Mouse (Mus musculus) forebrain, embryonic 16.5 days (tissue): ENCODE results near the gene Dgki. TPM values are rescaled to one million over a fixed set of nuclear protein-coding genes. Genes with fewer than 3 reads are reported as not detected.

Experiments
- ATAC-seq: fragments of 200-750 bp; cut with Nextera tagmentation; 2 replicates; pipeline ENCODE4 v1.8.0; 2017; ENCODE audit warnings: mild to moderate bottlenecking, moderate library complexity
- H3K27ac ChIP-seq: fragments of 300-500 bp; sonication (generic); 2 replicates; pipeline ENCODE4 v1.5.1; 2014; ENCODE audit warnings: low read length, control low read depth
- H3K27me3 ChIP-seq: fragments of 300-500 bp; sonication (generic); replicated peaks from 2 replicates; pipeline ENCODE4 v1.6.1; 2014; ENCODE audit warnings: low read length; ENCODE audit not compliant: control insufficient read depth, insufficient read depth
- H3K36me3 ChIP-seq: fragments of 300-500 bp; sonication (generic); 2 replicates; pipeline ENCODE4 v1.6.1; 2014; ENCODE audit not compliant: control insufficient read depth, insufficient read depth
- H3K4me1 ChIP-seq: fragments of 300-500 bp; sonication (generic); replicated peaks from 2 replicates; pipeline ENCODE4 v1.6.1; 2014; ENCODE audit warnings: low read length; ENCODE audit not compliant: control insufficient read depth, insufficient read depth
- H3K4me2 ChIP-seq: fragments of 300-500 bp; sonication (generic); 2 replicates; pipeline ENCODE4 v1.6.1; 2014; ENCODE audit warnings: mild to moderate bottlenecking, low read length, control low read depth
- H3K4me3 ChIP-seq: fragments of 300-500 bp; sonication (generic); replicated peaks from 2 replicates; pipeline ENCODE4 v1.5.1; 2014; ENCODE audit warnings: mild to moderate bottlenecking, low read length, control low read depth
- H3K9ac ChIP-seq: fragments of 300-500 bp; sonication (generic); replicated peaks from 2 replicates; pipeline ENCODE4 v1.6.1; 2014; ENCODE audit warnings: low read depth, low read length, control low read depth
- H3K9me3 ChIP-seq: fragments of 300-500 bp; sonication (generic); 2 replicates; pipeline ENCODE4 v1.6.1; 2016; ENCODE audit warnings: low read length; ENCODE audit not compliant: control insufficient read depth
- WGBS: fragments of 180-500 bp; shearing (Covaris S2); extraction: QIAGEN DNeasy Blood & Tissue Kit; methylation state at CpG from one replicate; pipeline ENCODE4 v1.1.7; 2014; 5-methylcytosine and 5-hydroxymethylcytosine counted together
- polyA plus RNA-seq: library from polyadenylated mRNA; unstranded; fragments of >200 nt; fragmentation: Nextera tagmentation; extraction: Ambion mirVana; gene quantifications from 2 replicates; pipeline ENCODE4 v1.2.1, GENCODE M21; 2015

Gene Dgki
- polyA plus RNA-seq, 1 experiment from 2014 or later, result 9.6 TPM

DNA sequence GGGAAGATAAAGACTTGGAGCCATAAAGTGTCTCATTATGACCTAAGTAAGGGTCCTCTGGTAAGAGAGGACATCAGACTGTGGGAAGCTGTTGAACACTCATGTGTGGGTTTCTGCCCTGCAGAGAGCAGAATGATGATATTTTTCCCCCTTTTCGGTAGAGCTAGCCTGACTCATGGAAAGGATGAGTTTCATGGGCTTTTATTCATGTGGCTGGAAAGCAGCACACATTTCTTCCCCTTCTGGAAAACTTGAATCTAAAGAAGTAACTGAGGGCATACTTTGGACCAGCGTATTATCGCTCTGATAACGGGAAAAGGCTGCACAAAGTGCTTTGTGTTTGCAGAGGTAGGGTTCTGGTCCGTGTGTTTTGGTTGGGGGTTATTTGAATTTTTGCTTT is 99.1 kb downstream of the Dgki start:
- no peak overlapping the region for H3K27ac ChIP-seq
- no peak overlapping the region for H3K4me2 ChIP-seq
- no peak overlapping the region for H3K9ac ChIP-seq
- no peaks in the 10 kb centered on the region for H3K27me3 ChIP-seq
- H3K9me3 ChIP-seq, result no peaks in the 10 kb centered on the region
- ATAC-seq, result no peak
- WGBS, result 89% methylated on average over 5 of the region's 5 CpGs
- H3K36me3 ChIP-seq, result no peaks in the 10 kb centered on the region
- H3K4me3 ChIP-seq, result no peak overlapping the region
- peaks cover 10% of the 10 kb centered on the region for H3K4me1 ChIP-seq

DNA sequence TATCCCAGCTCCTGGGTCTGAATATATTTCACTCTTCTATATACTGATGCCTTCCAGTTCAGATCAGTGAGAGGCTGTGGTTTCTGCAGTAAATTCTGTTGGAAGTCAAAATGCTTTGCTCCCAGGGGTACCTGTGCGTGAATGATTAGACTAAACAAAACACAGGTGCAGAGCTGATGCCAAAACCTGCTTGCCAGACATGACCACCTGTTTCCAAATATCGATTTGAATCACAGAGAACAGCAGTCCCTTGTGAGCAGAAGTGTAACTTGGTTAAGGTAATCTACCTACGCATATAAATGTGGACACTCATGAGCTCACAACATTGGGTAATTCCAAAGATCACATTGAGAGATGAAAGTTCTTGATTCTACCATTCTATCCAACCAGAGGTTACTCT is 100.5 kb downstream of the Dgki start:
- H3K4me3 ChIP-seq, result no peak overlapping the region
- H3K9me3 ChIP-seq, result no peaks in the 10 kb centered on the region
- H3K36me3 ChIP-seq, result no peaks in the 10 kb centered on the region
- H3K27ac ChIP-seq, result no peak overlapping the region
- no peak overlapping the region for H3K4me2 ChIP-seq
- peaks cover 13% of the 10 kb centered on the region for H3K4me1 ChIP-seq
- WGBS, result 92% methylated on average over 3 of the region's 3 CpGs
- no peak for ATAC-seq
- no peaks in the 10 kb centered on the region for H3K27me3 ChIP-seq
- H3K9ac ChIP-seq, result no peak overlapping the region

DNA sequence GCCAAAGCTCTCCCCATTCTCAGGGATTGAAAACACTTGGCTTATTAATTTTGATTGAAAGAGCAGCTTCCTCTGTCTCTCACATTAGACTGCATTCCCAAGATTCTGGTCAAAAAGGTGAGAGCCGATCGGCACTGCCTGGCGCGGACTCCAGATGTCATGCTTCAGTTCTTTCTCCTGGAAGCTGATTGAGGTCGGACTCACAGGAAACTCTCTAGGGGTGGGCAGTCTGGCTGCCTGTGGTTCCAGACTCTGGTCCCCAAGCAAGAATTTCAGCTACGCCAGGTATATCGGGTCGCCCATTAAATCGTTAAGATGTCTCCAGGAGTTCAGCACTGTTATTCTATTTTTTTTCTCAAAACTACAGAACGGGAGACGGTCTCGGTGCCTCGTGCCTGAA is 102.2 kb downstream of the Dgki start:
- peak overlapping the region; percentile 12; the same call in 1 of the 2 replicates for H3K27ac ChIP-seq
- WGBS, result 71% methylated on average over 13 of the region's 13 CpGs
- H3K27me3 ChIP-seq, result no peaks in the 10 kb centered on the region
- H3K4me1 ChIP-seq, result peaks cover 13% of the 10 kb centered on the region
- ATAC-seq, result no peak
- H3K9ac ChIP-seq, result no peak overlapping the region
- H3K9me3 ChIP-seq, result no peaks in the 10 kb centered on the region
- no peak overlapping the region for H3K4me2 ChIP-seq
- H3K4me3 ChIP-seq, result no peak overlapping the region
- no peaks in the 10 kb centered on the region for H3K36me3 ChIP-seq

GRCm38 (mm10) chr6:37196870-37197269 is 103.1 kb downstream of the Dgki start:
- no peak overlapping the region for H3K9ac ChIP-seq
- H3K4me3 ChIP-seq, result no peak overlapping the region
- peaks cover 13% of the 10 kb centered on the region for H3K4me1 ChIP-seq
- no peak overlapping the region for H3K4me2 ChIP-seq
- 72% methylated on average over 5 of the region's 5 CpGs for WGBS
- no peaks in the 10 kb centered on the region for H3K36me3 ChIP-seq
- H3K27ac ChIP-seq, result 0 out of 2 replicates have a peak overlapping the region, but pooled peaks have one; percentile 4
- no peaks in the 10 kb centered on the region for H3K9me3 ChIP-seq
- ATAC-seq, result no peak
- H3K27me3 ChIP-seq, result no peaks in the 10 kb centered on the region

DNA sequence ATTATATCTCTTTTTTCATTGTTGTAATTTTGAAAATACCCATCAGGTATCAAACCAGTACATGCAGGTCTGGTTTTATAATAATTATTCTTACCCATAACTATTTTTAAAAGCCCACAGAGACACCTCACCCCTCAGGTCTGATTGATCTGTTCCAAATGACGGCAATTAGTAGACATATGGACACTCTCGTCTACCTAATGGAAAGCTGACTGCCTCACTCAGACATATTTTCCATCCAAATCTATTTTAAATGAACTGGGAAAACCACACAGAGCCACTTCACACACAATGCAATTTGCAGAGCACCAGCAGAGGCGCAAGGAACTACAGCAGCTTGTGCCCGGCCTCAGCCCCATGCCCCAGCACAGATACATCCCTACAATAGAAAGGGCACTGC is 104.2 kb downstream of the Dgki start:
- WGBS, result 73% methylated on average over 4 of the region's 4 CpGs
- Histone ChIP-seq H3K4me1 (peaks cover 13% of the 10 kb centered on the region), H3K9ac (no peak overlapping the region), H3K27ac (peak overlapping the region; percentile 10; the same call in 1 of the 2 replicates), H3K4me2 (no peak overlapping the region), H3K36me3 (no peaks in the 10 kb centered on the region), H3K27me3 (no peaks in the 10 kb centered on the region), H3K4me3 (no peak overlapping the region), H3K9me3 (no peaks in the 10 kb centered on the region)
- peak; percentile 29; the same call in 1 of the 2 replicates for ATAC-seq

DNA sequence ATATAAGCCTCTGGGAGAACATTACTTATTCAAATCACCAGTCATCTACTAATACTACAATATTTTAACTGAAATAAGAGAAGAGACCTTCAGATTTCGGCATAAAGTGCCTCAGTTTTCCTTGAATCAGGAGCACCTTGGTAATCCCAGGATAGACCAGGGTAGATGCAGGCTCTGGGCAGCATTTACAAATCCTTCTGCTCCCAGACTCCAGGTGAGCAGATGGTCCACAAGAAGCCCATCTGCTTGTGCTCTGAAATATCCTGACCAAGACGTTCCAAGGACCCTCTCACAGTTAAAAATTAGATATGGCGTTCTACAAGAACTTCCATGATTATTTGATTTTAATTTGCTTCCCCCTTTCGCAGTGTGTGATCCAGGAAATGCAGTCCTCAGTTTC is 118.0 kb downstream of the Dgki start:
- no peaks in the 10 kb centered on the region for H3K27me3 ChIP-seq
- no peak overlapping the region for H3K27ac ChIP-seq
- WGBS, result 75% methylated on average over 4 of the region's 4 CpGs
- no peak overlapping the region for H3K9ac ChIP-seq
- no peak for ATAC-seq
- peaks cover 6% of the 10 kb centered on the region; the same call in 1 of the 2 replicates for H3K4me1 ChIP-seq
- H3K9me3 ChIP-seq, result no peaks in the 10 kb centered on the region
- H3K4me2 ChIP-seq, result no peak overlapping the region
- H3K4me3 ChIP-seq, result no peak overlapping the region
- no peaks in the 10 kb centered on the region for H3K36me3 ChIP-seq

DNA sequence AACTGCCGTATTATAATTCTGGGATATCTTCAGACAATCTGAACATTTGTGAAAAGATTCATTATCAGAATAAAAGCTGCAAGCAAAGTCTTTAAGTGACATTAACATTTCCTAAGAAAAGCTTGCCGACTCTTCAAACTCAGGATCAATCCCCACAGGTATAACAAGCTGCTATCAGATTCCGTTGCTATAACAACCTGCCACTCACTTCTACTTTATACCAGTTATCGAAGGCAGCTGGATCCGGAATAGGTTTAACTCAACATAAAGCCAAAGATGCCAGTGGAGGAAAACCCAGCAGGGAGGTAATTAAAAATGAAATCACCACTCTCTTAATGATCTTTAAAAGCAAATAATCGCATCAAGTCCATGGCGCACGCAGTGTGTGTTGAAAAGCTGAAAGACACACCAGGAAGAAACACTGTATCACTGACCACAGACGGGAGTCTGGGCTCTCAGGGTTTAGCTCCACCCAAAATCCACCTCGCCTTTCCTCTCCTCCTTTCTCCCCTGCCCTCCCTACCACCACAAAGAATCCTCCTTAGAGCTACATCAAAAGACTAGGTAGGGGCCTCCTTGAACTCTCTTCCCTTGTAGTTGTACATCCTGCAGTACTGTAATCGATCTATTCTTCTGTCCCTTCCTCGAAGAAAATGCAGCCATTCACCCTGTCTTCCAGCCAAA is 128.7 kb downstream of the Dgki start:
- Histone ChIP-seq H3K9me3 (no peaks in the 10 kb centered on the region), H3K27me3 (no peaks in the 10 kb centered on the region), H3K4me1 (peaks cover 10% of the 10 kb centered on the region), H3K36me3 (no peaks in the 10 kb centered on the region), H3K9ac (0 out of 2 replicates have a peak overlapping the region, but pooled peaks have one; percentile 10), H3K4me3 (no peak overlapping the region), H3K27ac (peak overlapping the region; percentile 74), H3K4me2 (peak overlapping the region; percentile 21)
- WGBS, result 28% methylated on average over 12 of the region's 12 CpGs
- peak; percentile 79 for ATAC-seq

DNA sequence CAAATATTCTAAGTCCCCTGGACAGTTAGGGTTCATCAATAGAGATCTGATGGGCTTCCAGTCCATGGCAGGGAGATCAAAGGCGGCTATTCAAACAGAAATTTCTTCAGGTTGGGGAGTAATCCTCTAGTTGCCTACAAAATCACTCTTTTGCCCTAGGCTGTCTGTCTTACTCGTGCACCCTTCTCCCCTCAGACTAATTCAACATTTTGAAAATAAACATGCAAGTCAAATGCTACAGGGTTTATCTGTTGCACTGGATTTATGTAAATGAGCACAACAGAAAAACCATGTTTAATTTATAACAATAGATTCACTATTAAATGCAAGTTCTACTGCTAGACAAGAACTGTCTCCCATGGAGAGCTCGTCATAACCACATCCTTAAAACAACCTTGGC is 141.1 kb downstream of the Dgki start:
- Histone ChIP-seq H3K27me3 (no peaks in the 10 kb centered on the region), H3K27ac (no peak overlapping the region), H3K9ac (no peak overlapping the region), H3K36me3 (no peaks in the 10 kb centered on the region), H3K4me3 (no peak overlapping the region), H3K4me1 (peaks cover 2% of the 10 kb centered on the region; the same call in 1 of the 2 replicates), H3K4me2 (no peak overlapping the region), H3K9me3 (no peaks in the 10 kb centered on the region)
- WGBS, result 63% methylated on average over 3 of the region's 3 CpGs
- ATAC-seq, result no peak

DNA sequence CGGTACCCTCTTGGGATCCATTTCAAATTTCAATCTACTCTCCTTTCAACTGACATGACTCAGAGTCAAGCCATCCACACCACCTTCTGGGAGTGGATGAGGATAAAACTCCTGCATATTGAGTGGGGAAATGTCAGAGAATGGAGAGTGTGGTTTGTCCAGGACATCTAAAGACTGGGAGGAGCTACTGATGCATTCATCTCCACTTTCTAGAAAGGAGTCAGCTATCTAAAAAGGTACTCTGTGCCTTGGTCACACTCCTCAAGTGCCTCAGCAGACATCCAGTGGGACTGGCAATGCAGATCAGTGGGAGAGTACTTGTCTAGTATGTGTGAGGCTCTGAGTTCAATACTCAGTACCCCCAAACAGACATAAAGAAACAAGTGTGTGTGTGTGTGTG is 145.9 kb downstream of the Dgki start:
- no peaks in the 10 kb centered on the region for H3K36me3 ChIP-seq
- H3K4me3 ChIP-seq, result no peak overlapping the region
- H3K4me1 ChIP-seq, result peaks cover 7% of the 10 kb centered on the region; the same call in 1 of the 2 replicates
- no peak overlapping the region for H3K9ac ChIP-seq
- H3K27me3 ChIP-seq, result no peaks in the 10 kb centered on the region
- 88% methylated on average over 1 of the region's 1 CpGs for WGBS
- no peak overlapping the region for H3K4me2 ChIP-seq
- no peak overlapping the region for H3K27ac ChIP-seq
- ATAC-seq, result no peak
- H3K9me3 ChIP-seq, result no peaks in the 10 kb centered on the region
